Mouse (Mus musculus): ENCODE data around the gene Gli2.

Gene Gli2

GRCm38 (mm10) chr1:119051192-119051937 is 2.1 kb downstream of the Gli2 start:
- DNase-seq (ENCODE audit: low read depth, low spot score): no peak

GRCm38 (mm10) chr1:119049812-119050615 is 3.4 kb downstream of the Gli2 start:
- no peak for DNase-seq (ENCODE audit: low read depth, low spot score)

GRCm38 (mm10) chr1:119048988-119049387 is 4.4 kb downstream of the Gli2 start:
- no peak for DNase-seq (ENCODE audit: low read depth, low spot score)

- DNase-seq (ENCODE audit: low read depth, low spot score): no peak
These were observed 4.9 kb downstream of the Gli2 start for GRCm38 (mm10) chr1:119048547-119048946.

GRCm38 (mm10) chr1:119047462-119048371 is 5.7 kb downstream of the Gli2 start:
- no peak for DNase-seq (ENCODE audit: low read depth, low spot score)

GRCm38 (mm10) chr1:119038436-119038835 is 15.0 kb downstream of the Gli2 start:
- no peak for DNase-seq (ENCODE audit: low read depth, low spot score)

- no peak for DNase-seq (ENCODE audit: low read depth, low spot score)
These were observed 17.5 kb downstream of the Gli2 start for GRCm38 (mm10) chr1:119035931-119036330.

- no peak for DNase-seq (ENCODE audit: low read depth, low spot score)
These were observed 18.1 kb downstream of the Gli2 start for GRCm38 (mm10) chr1:119035301-119035700.

- no peak for DNase-seq (ENCODE audit: low read depth, low spot score)
These were observed 19.2 kb downstream of the Gli2 start for GRCm38 (mm10) chr1:119034163-119034705.

GRCm38 (mm10) chr1:119033450-119034162 is 19.8 kb downstream of the Gli2 start:
- DNase-seq (ENCODE audit: low read depth, low spot score): peak; percentile 2

- DNase-seq (ENCODE audit: low read depth, low spot score): no peak
These were observed 22.2 kb downstream of the Gli2 start for GRCm38 (mm10) chr1:119031185-119031584.

- no peak for DNase-seq (ENCODE audit: low read depth, low spot score)
These were observed 27.6 kb downstream of the Gli2 start for GRCm38 (mm10) chr1:119025647-119026358.

- DNase-seq (ENCODE audit: low read depth, low spot score): no peak
These were observed 31.1 kb downstream of the Gli2 start for GRCm38 (mm10) chr1:119022311-119022710.

GRCm38 (mm10) chr1:119020092-119020491 is 33.3 kb downstream of the Gli2 start:
- DNase-seq (ENCODE audit: low read depth, low spot score): no peak

GRCm38 (mm10) chr1:119019056-119019455 is 34.4 kb downstream of the Gli2 start:
- DNase-seq (ENCODE audit: low read depth, low spot score): no peak

- DNase-seq (ENCODE audit: low read depth, low spot score): no peak
These were observed 36.6 kb downstream of the Gli2 start for GRCm38 (mm10) chr1:119016866-119017265.

GRCm38 (mm10) chr1:119015108-119015507 is 38.3 kb downstream of the Gli2 start:
- no peak for DNase-seq (ENCODE audit: low read depth, low spot score)

GRCm38 (mm10) chr1:119008949-119009348 is 44.5 kb downstream of the Gli2 start:
- DNase-seq (ENCODE audit: low read depth, low spot score): no peak

GRCm38 (mm10) chr1:119003852-119004398 is 49.5 kb downstream of the Gli2 start:
- no peak for DNase-seq (ENCODE audit: low read depth, low spot score)

GRCm38 (mm10) chr1:119001454-119002034 is 51.9 kb downstream of the Gli2 start:
- DNase-seq (ENCODE audit: low read depth, low spot score): no peak

Data from A20 (cell line).